Mouse (Mus musculus) hematopoietic stem cell, adult 5-6 weeks (primary cell): ENCODE measurements around the gene Ccr10. TPM values are rescaled to one million over a fixed set of nuclear protein-coding genes. Genes with fewer than 3 reads are reported as not detected.

Source experiments
- total RNA-seq: library from RNA; stranded (forward); fragments of 172-1452, 232-1000 nt; gene quantifications from 2 replicates; pipeline ENCODE4 v1.2.3, GENCODE M21; 2017

Ccr10 gene
- total RNA-seq, 1 experiment from 2014 or later: not detected

Other genes starting within 250 kb of the Ccr10 start
- 108 and 135 TPM in 2 replicates for gene Stat3, start 235.9 kb downstream of the Ccr10 start, total RNA-seq
- 9.8 and 13.4 TPM in 2 replicates for gene Cavin1, start 204.6 kb downstream of the Ccr10 start, total RNA-seq
- 7.5 and 32.6 TPM in 2 replicates for gene Atp6v0a1, start 166.0 kb downstream of the Ccr10 start, total RNA-seq
- 16.4 and 20.6 TPM in 2 replicates for gene Naglu, start 105.4 kb downstream of the Ccr10 start, total RNA-seq
- not detected in 2 replicates for gene Hsd17b1, start 97.0 kb downstream of the Ccr10 start, total RNA-seq
- 20.0 and 21.7 TPM in 2 replicates for gene Coasy, start 92.9 kb downstream of the Ccr10 start, total RNA-seq
- 36.5 and 57.0 TPM in 2 replicates for gene Mlx, start 88.2 kb downstream of the Ccr10 start, total RNA-seq
- gene Psmc3ip, start 80.0 kb downstream of the Ccr10 start, total RNA-seq: 34.5 and 60.5 TPM in 2 replicates
- gene Retreg3, start 55.5 kb downstream of the Ccr10 start, total RNA-seq: 30.9 and 38.8 TPM in 2 replicates
- 30.0 and 47.4 TPM in 2 replicates for gene Tubg1, start 55.5 kb downstream of the Ccr10 start, total RNA-seq
- gene Tubg2, start 19.5 kb downstream of the Ccr10 start, total RNA-seq: not detected in 2 replicates
- gene Cntnap1, start 4.9 kb downstream of the Ccr10 start, total RNA-seq: 0.31 TPM in 1 of 2 replicates, not detected in the other
- 0.50 TPM in 1 of 2 replicates, not detected in the other for gene Plekhh3, start 4.1 kb downstream of the Ccr10 start, total RNA-seq
- gene Ezh1, start 51.0 kb upstream of the Ccr10 start, total RNA-seq: 38.1 and 45.0 TPM in 2 replicates
- gene Ramp2, start 70.6 kb upstream of the Ccr10 start, total RNA-seq: 6.9 TPM in 1 of 2 replicates, not detected in the other
- 55.0 and 59.3 TPM in 2 replicates for gene Vps25, start 78.3 kb upstream of the Ccr10 start, total RNA-seq
- gene Wnk4, start 85.1 kb upstream of the Ccr10 start, total RNA-seq: 0.63 TPM in 1 of 2 replicates, not detected in the other
- gene Cntd1, start 103.6 kb upstream of the Ccr10 start, total RNA-seq: 1.3 and 2.4 TPM in 2 replicates
- gene Coa3, start 103.7 kb upstream of the Ccr10 start, total RNA-seq: 24.6 and 33.0 TPM in 2 replicates
- 139 and 177 TPM in 2 replicates for gene Becn1, start 126.8 kb upstream of the Ccr10 start, total RNA-seq
- gene Psme3, start 140.8 kb upstream of the Ccr10 start, total RNA-seq: 101 and 128 TPM in 2 replicates
- gene Aoc2, start 149.6 kb upstream of the Ccr10 start, total RNA-seq: 1.1 and 2.6 TPM in 2 replicates
- gene Aoc3, start 155.2 kb upstream of the Ccr10 start, total RNA-seq: 0.10 TPM in 1 of 2 replicates, not detected in the other
- gene G6pc, start 192.1 kb upstream of the Ccr10 start, total RNA-seq: not detected in 2 replicates
- 46.5 and 52.0 TPM in 2 replicates for gene Aarsd1, start 242.2 kb upstream of the Ccr10 start, total RNA-seq
- gene Gm27029, start 249.4 kb upstream of the Ccr10 start, total RNA-seq: 1.6 TPM in 1 of 2 replicates, not detected in the other
- gene Rundc1, start 249.6 kb upstream of the Ccr10 start, total RNA-seq: 4.8 and 7.0 TPM in 2 replicates
- gene Ptges3l, start 249.9 kb upstream of the Ccr10 start, total RNA-seq: 1.0 TPM in 1 of 2 replicates, not detected in the other